Mouse (Mus musculus): ENCODE measurements around the gene Slco3a1.

Gene Slco3a1

GRCm38 (mm10) chr7:74554608-74555311, at the start of gene Slco3a1:
Slco3a1 (minus strand) TSS chr7:74554780.
- peak; percentile 84 for DNase-seq

GRCm38 (mm10) chr7:74600996-74601395, 46.4 kb upstream of the Slco3a1 start:
- DNase-seq = no peak

- no peak for DNase-seq
Measured at GRCm38 (mm10) chr7:74579411-74579810, 24.8 kb upstream of the Slco3a1 start.

DNA sequence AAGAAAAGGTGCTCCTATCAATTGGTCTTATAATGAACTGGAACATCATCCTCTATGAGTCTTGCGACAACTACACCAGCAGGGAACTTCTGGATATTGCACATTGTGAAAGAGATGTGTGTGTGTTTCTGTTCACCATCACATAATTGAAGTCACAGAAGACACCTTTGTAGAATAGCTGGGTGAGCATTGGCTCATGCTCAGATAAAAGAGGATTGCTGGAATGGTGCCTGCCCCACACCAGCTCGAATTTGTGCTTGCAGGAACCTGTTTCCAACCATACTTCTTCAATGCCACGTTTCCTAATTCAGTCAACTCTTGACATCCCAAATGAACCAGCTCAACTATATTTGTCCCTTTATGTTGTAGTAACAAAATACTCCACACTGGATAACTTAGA, 21.1 kb upstream of the Slco3a1 start:
- no peak for DNase-seq

- peak; percentile 73 for DNase-seq
Measured at GRCm38 (mm10) chr7:74555416-74555815, 836 bp upstream of the Slco3a1 start.

DNA sequence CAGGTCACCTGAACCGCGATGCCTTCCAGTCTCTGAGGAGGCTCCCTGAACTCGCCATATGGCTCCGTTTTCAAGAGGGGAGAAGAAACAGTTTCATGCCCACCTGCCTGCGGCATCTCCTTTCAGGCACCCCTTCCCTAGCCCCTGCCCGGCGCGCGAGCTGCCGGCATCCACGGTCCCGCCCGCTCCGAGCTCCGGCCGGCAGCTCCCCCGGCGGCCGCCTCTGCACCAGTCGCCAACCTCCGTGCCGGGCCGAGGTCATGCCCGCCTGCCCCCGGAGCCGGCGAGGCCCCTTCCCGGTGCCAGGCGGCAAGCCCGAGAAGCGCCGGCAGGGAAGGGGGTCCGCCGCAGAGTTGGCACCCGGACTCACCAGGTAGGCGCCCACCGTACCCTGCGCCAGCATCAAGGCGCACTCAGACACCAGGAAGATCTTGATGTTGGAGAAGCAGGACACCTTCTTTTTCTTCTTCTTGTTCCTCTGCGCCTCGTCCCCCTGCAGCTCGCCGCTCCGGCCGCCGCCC, 479 bp downstream of the Slco3a1 start:
- peak; percentile 75 for DNase-seq

DNA sequence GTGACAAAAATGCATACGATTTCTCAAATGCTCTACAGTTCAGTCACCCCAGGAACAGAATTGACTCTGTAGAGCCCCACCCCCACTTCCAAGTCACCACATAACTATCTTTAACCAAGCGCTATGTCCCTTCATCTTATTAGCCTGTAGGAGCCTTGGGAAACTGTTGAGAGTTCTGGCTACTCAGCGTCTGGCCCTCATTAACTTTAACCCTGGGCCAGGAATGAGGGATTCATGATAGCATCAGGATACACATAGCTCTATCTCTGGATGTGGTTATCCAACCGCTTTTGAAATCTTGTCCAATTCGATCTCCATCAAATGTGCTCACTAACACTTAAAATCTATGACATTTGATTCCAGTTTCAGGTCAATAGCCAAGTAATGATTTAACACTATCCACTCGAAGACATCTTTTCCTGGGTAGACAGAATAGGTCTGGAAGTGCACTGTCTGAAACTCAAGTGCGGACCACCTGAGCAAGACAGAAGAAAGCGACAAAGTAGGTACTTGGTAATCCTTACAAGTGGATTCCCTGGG, 1.4 kb downstream of the Slco3a1 start:
- DNase-seq = no peak

GRCm38 (mm10) chr7:74552546-74552945, 2.0 kb downstream of the Slco3a1 start:
- DNase-seq = no peak

DNA sequence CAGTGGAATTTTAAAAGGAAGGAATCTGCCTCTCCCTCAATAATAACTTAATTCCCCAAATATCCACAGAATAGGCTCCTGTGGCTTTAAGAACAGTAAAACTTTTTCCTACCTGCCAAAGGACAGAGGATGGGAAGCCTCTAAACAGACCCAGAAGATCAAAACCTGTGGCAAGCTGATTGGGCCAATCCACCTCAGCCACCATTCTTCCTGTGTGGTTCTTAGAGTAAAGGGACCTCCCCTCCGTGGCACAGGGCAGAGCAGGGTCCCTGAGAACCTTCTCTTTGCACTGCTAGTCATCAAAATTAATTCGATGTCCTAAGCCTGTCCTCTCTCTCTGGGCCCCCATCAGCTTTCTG, 2.6 kb downstream of the Slco3a1 start:
- DNase-seq = peak; percentile 31

DNA sequence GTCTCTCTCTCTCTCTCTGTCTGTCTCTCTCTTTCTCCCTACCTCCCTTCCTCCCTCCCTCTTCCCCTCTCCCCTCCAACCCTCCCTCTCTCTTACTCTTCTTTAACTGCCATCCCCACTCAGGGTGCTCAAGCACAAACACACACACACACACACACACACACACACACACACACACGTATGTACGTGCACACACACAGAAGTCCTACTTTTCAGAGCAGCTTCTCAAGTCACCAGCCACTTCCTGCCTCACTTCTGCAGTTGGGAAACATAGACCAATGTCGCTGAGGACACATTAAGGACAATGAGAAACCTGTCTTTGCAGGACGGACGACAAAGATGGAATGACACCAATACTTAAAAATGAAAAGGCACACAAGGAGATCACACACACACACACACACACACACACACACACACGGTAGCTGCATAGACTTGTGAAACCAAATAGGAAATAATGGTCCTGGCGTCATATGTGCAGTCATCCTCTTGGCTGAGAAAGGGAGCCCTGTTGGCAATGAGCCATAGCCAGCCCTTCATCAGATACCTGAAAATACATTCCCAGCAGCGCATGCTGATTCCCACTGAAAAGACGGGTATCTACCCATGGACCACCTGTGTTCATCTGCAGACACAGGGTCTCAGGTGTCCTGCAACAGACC, 3.1 kb downstream of the Slco3a1 start:
- DNase-seq = peak; percentile 60

DNA sequence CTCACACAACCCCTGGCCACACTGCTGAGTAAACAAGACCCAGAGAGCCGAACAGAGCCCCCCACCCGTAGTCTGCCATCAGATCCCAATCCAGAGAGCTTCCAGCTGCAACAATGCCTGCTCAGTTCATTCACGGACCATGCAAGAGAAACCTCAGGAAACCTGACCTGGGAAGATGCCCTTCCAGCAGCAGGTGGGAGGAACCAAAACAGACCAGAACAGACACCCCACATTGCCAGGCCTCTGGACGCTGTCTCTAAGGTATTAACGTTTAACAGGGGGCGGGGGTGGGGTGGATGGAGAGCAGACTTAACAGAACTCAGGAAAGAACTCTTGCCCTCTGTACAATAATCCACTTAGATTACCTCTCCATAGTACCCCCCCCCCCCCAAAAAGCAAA, 4.9 kb downstream of the Slco3a1 start:
- no peak for DNase-seq

DNA sequence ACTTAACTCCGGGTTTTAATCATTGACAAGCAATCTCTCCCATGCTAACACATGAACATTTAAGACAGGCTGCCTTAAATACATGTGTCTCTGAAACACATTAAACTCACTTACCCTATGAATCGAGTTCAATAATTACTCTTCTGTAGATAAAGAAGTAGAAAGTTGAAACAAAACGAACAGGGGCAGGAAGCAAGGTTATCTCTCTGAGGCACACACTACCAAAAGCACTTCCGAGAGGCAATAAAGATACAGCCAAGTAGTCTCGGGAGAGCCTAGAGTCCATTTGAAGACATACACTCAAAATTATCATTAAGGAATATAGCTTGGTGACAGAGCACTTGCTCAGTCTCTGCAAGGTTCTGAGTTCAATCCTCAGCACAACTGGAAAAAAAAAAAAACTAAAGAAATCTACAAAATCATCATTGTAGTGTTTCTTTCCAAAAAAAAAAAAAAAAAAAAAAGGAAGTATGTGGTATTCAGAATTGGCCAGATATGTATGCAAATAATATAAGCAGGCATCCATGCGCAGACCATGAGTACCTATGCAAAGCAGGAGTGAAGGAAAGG, 5.5 kb downstream of the Slco3a1 start:
- DNase-seq = no peak

DNA sequence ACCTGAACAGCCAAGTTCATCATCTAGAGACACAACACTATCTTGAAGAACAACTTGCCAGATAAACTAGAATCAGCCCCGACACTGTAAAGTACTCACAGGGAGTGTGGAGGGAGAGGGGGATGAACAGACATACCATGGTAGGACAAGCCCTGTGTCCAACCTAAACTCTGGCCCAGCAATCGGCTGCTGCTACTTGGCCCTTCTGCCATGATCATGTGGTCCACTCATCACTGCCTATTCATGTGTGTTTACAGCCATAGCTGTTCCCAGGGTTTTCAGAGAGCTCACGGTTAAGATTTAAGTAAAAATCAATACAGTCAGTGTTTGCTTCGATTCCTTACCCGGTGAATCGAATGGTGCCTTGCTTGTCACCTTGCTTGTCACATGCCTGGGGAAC, 7.9 kb downstream of the Slco3a1 start:
- DNase-seq = no peak

GRCm38 (mm10) chr7:74545498-74545990, 9.0 kb downstream of the Slco3a1 start:
- DNase-seq = no peak

GRCm38 (mm10) chr7:74544306-74544705, 10.3 kb downstream of the Slco3a1 start:
- DNase-seq = peak; percentile 69

DNA sequence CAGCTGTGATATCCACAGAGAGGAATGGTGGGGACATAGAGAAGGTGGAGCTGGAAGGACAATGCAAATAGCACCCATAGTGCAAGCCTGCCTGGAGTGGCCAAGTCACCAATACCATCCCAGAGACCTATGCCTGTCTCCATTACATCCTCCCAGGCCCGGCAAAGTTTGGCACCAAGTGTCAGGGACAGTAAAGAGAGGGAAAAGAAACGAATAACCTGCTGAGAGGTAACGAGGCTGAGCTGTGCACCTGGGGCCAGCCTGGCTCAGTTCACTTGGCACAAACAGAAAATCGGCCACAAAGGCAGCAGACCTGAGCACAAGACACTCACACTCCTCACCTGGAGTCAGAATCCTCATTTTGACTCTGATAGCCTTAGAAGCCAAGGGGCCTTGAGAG, 12.6 kb downstream of the Slco3a1 start:
- peak; percentile 25 for DNase-seq

DNA sequence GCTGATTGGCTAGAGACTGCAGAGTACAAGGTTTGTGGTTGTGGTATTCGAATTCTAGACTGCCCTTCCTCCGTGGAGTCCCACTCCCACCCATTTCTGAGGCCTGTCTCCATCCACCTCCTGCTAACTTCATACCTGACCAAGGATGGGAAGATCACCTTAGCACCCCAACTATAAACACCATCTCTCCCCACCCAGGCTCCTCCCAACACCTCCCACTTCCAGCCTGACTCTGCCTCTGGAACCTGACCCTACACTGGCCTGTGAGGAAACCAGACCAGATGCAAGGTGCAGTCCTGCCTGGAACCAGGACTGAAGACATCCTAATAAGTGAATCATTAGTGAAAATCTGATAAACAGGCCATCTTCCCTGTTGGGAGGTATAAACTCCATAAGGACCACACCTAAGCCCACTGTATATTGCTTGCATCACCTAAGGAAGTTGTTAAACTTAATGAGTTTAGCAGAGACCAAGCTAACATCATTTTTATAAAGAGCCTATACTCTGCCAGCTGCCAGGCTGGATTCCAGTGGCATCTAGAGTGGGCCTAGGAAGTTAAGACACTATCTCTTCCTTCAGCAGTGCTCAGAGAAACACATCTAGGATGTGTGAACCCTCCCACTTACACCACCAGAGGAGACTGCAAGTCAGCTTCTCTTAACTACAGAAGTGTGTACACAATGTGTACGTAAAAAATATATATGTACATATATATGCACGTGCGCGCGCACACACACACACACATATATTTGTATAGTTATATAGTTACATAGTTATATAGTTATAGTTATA, 13.5 kb downstream of the Slco3a1 start:
- DNase-seq = no peak

GRCm38 (mm10) chr7:74536186-74536585, 18.4 kb downstream of the Slco3a1 start:
- DNase-seq = no peak

GRCm38 (mm10) chr7:74531468-74532097, 23.0 kb downstream of the Slco3a1 start:
- DNase-seq = no peak

- peak; percentile 30 for DNase-seq
Measured at GRCm38 (mm10) chr7:74529877-74530276, 24.7 kb downstream of the Slco3a1 start.

- no peak for DNase-seq
Measured at GRCm38 (mm10) chr7:74529183-74529757, 25.3 kb downstream of the Slco3a1 start.

DNA sequence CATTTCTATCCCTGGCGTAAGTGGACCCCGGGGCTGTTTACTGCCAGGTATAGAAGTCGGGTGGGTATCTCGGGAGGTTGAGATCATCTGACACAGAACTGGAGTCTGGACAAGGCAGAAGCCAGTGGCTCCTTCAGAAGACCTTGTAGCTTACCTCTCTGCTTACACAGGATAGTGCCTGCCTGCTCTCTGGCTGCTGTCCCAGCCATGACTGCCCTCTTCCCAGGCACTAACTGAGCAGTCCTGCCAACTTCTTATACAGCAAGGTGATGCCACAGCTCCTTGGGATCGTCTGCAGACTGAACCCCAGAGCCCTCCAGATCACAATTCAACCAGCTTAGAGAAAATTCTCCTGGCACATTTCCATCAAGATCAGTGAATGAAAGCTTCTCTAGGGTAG, 26.4 kb downstream of the Slco3a1 start:
- DNase-seq = no peak
